Mouse (Mus musculus): ENCODE data around the gene Fam174a. TPM values are rescaled to one million over a fixed set of nuclear protein-coding genes. Genes with fewer than 3 reads are reported as not detected.

Gene Fam174a
- total and polyA plus RNA-seq, 2 experiments from 2014 or later, result 36.1 to 57.1 TPM

GRCm38 (mm10) chr1:95342242-95342641, 28.8 kb downstream of the Fam174a start:
- H3K9ac ChIP-seq (replicated peaks; ENCODE audit: low read depth, low read length), result no peak overlapping the region
- no peak overlapping the region for H3K4me3 ChIP-seq (ENCODE audit: low read depth, low read length)
- H3K4me2 ChIP-seq (ENCODE audit: low read depth, low read length), result no peak overlapping the region
- no peaks in the 10 kb centered on the region for H3K9me3 ChIP-seq (replicated peaks; ENCODE audit: control insufficient read depth, low read length)
- H3K4me1 ChIP-seq (ENCODE audit: control insufficient read depth, insufficient read depth), result no peaks in the 10 kb centered on the region
- DNase-seq (ENCODE audit: low spot score) (no peak), ATAC-seq (ENCODE audit: insufficient read depth, low read depth) (no peak)
- H3K27me3 ChIP-seq (ENCODE audit: control insufficient read depth, insufficient read depth, low read length), result no peaks in the 10 kb centered on the region
- H3K27ac ChIP-seq (ENCODE audit: low read depth), result no peak overlapping the region
- no peak for TF ChIP-seq CTCF (IDR thresholded peaks at IDR 0.05; ENCODE audit: low read depth)
- TF ChIP-seq EP300 (IDR thresholded peaks at IDR 0.05; ENCODE audit: low read depth), result no peak
- no peaks in the 10 kb centered on the region for H3K36me3 ChIP-seq (replicated peaks; ENCODE audit: control insufficient read depth, insufficient read depth, low read length)

DNA sequence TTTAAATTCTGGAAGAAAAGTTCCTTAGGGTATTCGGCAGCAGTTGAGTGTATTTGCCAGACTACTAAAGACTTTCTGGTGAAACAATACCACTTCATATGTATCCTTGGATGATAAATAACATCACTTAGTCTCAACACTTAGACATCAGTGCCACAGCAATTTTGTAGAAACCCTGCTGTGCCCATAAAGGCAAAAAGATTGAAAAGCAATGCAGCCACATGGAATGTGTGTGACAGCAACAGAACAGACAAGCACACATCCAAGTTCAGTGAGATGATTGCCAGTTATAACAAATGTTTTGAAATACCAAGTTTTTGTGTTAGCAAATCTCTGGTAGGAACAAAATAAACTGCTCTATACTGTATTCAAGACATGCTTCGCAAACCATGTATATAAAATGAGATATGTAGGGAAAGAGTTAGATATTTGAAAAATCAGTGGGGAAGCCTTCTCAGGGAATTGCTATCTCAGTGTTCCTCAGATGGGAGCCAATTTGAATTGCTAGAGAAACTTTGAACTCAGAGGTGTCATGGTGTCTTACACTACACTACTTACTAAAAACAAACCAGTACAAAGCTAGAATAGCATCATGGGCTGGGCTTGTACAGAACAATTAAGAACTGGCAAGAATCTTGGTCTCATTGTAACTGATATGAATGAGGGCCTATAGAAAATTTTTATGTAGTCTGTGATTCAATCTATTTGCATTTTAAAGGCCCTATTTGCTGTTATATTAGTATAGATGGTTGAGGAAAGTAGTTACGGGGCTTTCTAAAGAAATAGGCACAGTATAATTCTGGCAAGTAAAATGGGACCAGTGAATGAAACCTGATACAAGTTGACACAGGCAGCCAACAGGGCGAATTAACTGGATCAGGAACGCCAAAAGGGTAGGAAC, 30.4 kb downstream of the Fam174a start:
- no peak overlapping the region for H3K9ac ChIP-seq (replicated peaks; ENCODE audit: low read depth, low read length)
- no peak overlapping the region for H3K4me3 ChIP-seq (ENCODE audit: low read depth, low read length)
- H3K27me3 ChIP-seq (ENCODE audit: control insufficient read depth, insufficient read depth, low read length), result no peaks in the 10 kb centered on the region
- H3K27ac ChIP-seq (ENCODE audit: low read depth), result no peak overlapping the region
- H3K9me3 ChIP-seq (replicated peaks; ENCODE audit: control insufficient read depth, low read length), result no peaks in the 10 kb centered on the region
- 79% methylated on average over 5 of the region's 5 CpGs for WGBS
- no peaks in the 10 kb centered on the region for H3K4me1 ChIP-seq (ENCODE audit: control insufficient read depth, insufficient read depth)
- no peaks in the 10 kb centered on the region for H3K36me3 ChIP-seq (replicated peaks; ENCODE audit: control insufficient read depth, insufficient read depth, low read length)
- no peak for DNase-seq (ENCODE audit: low spot score)
- no peak overlapping the region for H3K4me2 ChIP-seq (ENCODE audit: low read depth, low read length)
- no peak for ATAC-seq (ENCODE audit: insufficient read depth, low read depth)
- TF ChIP-seq EP300 (IDR thresholded peaks at IDR 0.05; ENCODE audit: low read depth), result no peak
- TF ChIP-seq CTCF (IDR thresholded peaks at IDR 0.05; ENCODE audit: low read depth), result no peak

GRCm38 (mm10) chr1:95354146-95354545, 40.7 kb downstream of the Fam174a start:
- Histone ChIP-seq H3K27me3 (ENCODE audit: control insufficient read depth, insufficient read depth, low read length) (no peaks in the 10 kb centered on the region), H3K9ac (replicated peaks; ENCODE audit: low read depth, low read length) (no peak overlapping the region), H3K36me3 (replicated peaks; ENCODE audit: control insufficient read depth, insufficient read depth, low read length) (no peaks in the 10 kb centered on the region), H3K27ac (ENCODE audit: low read depth) (no peak overlapping the region), H3K9me3 (replicated peaks; ENCODE audit: control insufficient read depth, low read length) (no peaks in the 10 kb centered on the region), H3K4me1 (ENCODE audit: control insufficient read depth, insufficient read depth) (0 out of 2 replicates have a peak, but pooled peaks cover 4% of the 10 kb centered on the region), H3K4me3 (ENCODE audit: low read depth, low read length) (no peak overlapping the region), H3K4me2 (ENCODE audit: low read depth, low read length) (no peak overlapping the region)
- 20% methylated on average over 1 of the region's 1 CpGs for WGBS
- no peak for TF ChIP-seq EP300 (IDR thresholded peaks at IDR 0.05; ENCODE audit: low read depth)
- no peak for TF ChIP-seq CTCF (IDR thresholded peaks at IDR 0.05; ENCODE audit: low read depth)
- DNase-seq (ENCODE audit: low spot score) (no peak), ATAC-seq (ENCODE audit: insufficient read depth, low read depth) (no peak)

DNA sequence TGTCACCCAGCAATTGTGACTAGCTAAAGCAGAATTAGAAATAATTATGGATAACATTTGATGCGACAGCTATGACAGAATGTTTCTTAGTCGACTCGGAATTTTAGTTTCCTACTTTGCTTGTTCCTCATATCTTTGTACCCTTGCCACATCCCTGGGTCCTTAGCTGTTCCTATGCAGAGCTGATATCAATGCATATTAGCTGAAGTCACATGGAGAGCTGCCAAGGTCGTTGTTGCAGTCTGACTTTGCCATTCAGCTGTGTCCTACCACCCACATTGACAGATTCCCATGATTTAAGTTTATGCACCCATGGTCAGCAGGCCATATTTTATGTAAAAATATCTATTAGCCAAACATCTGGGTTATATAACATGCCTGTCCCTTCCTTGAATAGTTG, 43.5 kb downstream of the Fam174a start:
- H3K27ac ChIP-seq (ENCODE audit: low read depth), result peak overlapping the region; percentile 5
- ATAC-seq (ENCODE audit: insufficient read depth, low read depth), result peak; percentile 60; the same call in 1 of the 2 replicates

DNA sequence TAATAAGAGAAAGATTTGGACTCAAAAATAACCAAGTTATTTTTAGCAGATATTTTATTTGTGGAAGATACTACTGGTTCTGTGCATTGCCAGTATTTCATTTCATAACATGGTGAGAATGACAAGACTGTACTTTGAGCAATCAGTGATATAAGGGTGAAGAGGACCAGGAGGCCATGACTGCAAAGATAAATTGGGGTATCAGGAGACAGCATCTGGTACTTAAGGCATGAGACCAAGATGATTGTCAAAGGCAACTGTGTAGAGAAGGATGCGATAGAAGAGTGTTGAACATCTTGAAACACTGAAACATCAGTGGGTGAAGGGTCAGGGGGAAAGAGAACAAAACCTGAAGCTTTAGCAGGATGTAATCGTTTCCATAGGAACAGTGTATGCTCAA, 50.3 kb downstream of the Fam174a start:
- Histone ChIP-seq H3K4me2 (ENCODE audit: low read depth, low read length) (no peak overlapping the region), H3K27me3 (ENCODE audit: control insufficient read depth, insufficient read depth, low read length) (no peaks in the 10 kb centered on the region), H3K36me3 (replicated peaks; ENCODE audit: control insufficient read depth, insufficient read depth, low read length) (no peaks in the 10 kb centered on the region), H3K27ac (ENCODE audit: low read depth) (no peak overlapping the region), H3K4me1 (ENCODE audit: control insufficient read depth, insufficient read depth) (no peaks in the 10 kb centered on the region), H3K9ac (replicated peaks; ENCODE audit: low read depth, low read length) (no peak overlapping the region), H3K4me3 (ENCODE audit: low read depth, low read length) (no peak overlapping the region), H3K9me3 (replicated peaks; ENCODE audit: control insufficient read depth, low read length) (no peaks in the 10 kb centered on the region)
- no peak for ATAC-seq (ENCODE audit: insufficient read depth, low read depth)
- no peak for TF ChIP-seq EP300 (IDR thresholded peaks at IDR 0.05; ENCODE audit: low read depth)
- no peak for TF ChIP-seq CTCF (IDR thresholded peaks at IDR 0.05; ENCODE audit: low read depth)
- no peak for DNase-seq (ENCODE audit: low spot score)
- WGBS, result 75% methylated on average over 2 of the region's 2 CpGs

More for the DNA sequence above, 43.5 kb downstream of the Fam174a start:
- H3K36me3 ChIP-seq (replicated peaks; ENCODE audit: control insufficient read depth, insufficient read depth, low read length), result no peaks in the 10 kb centered on the region
- H3K9ac ChIP-seq (replicated peaks; ENCODE audit: low read depth, low read length), result no peak overlapping the region
- DNase-seq (ENCODE audit: low spot score), result peak; percentile 54
- WGBS, result 31% methylated on average over 4 of the region's 4 CpGs
- no peaks in the 10 kb centered on the region for H3K9me3 ChIP-seq (replicated peaks; ENCODE audit: control insufficient read depth, low read length)
- H3K4me1 ChIP-seq (ENCODE audit: control insufficient read depth, insufficient read depth), result 0 out of 2 replicates have a peak, but pooled peaks cover 4% of the 10 kb centered on the region
- TF ChIP-seq CTCF (IDR thresholded peaks at IDR 0.05; ENCODE audit: low read depth) (no peak), EP300 (IDR thresholded peaks at IDR 0.05; ENCODE audit: low read depth) (no peak)
- no peaks in the 10 kb centered on the region for H3K27me3 ChIP-seq (ENCODE audit: control insufficient read depth, insufficient read depth, low read length)
- H3K4me3 ChIP-seq (ENCODE audit: low read depth, low read length), result no peak overlapping the region
- no peak overlapping the region for H3K4me2 ChIP-seq (ENCODE audit: low read depth, low read length)

Data from heart, postnatal 0 days (tissue).